Mouse (Mus musculus): ENCODE results near the gene Urm1. TPM values are rescaled to one million over a fixed set of nuclear protein-coding genes. Genes with fewer than 3 reads are reported as not detected.
A peak's percentile ranks its signal among the peaks of the same experiment; 100 is the strongest.
"Not testable (repeated sequence)": the region's sequence is repeated elsewhere in the genome, so short reads cannot be mapped to it uniquely, and the experiment has no call there.

The Urm1 gene
- polyA plus RNA-seq, 1 experiment from 2014 or later, result 21.5 TPM

- Histone ChIP-seq H3K9me3 (ENCODE audit: control insufficient read depth, low read length) (no peaks in the 10 kb centered on the region), H3K4me3 (ENCODE audit: low read depth, low read length) (no peak overlapping the region), H3K4me2 (no peak overlapping the region), H3K27ac (ENCODE audit: low read depth, low read length) (no peak overlapping the region), H3K36me3 (ENCODE audit: control insufficient read depth, insufficient read depth, low read length) (peaks cover 6% of the 10 kb centered on the region; the same call in 1 of the 2 replicates), H3K27me3 (ENCODE audit: control insufficient read depth, insufficient read depth, low read length) (no peaks in the 10 kb centered on the region), H3K4me1 (ENCODE audit: control insufficient read depth, insufficient read depth, low read length) (peaks cover 14% of the 10 kb centered on the region), H3K9ac (ENCODE audit: low read length) (no peak overlapping the region)
- WGBS, result 95% methylated on average over 10 of the region's 10 CpGs
- ATAC-seq (ENCODE audit: low FRiP score) (no peak), DNase-seq (ENCODE audit: low spot score, missing footprints) (no peak)
Observed at GRCm38 (mm10) chr2:29872581-29873295, 52.9 kb downstream of the Urm1 start.

- ATAC-seq (ENCODE audit: low FRiP score), result no peak
Observed at GRCm38 (mm10) chr2:29873801-29874200, 53.9 kb downstream of the Urm1 start.

GRCm38 (mm10) chr2:29878061-29878460, 58.2 kb downstream of the Urm1 start:
- H3K4me2 ChIP-seq, result no peak overlapping the region
- DNase-seq (ENCODE audit: low spot score, missing footprints), result no peak
- no peak overlapping the region for H3K4me3 ChIP-seq (ENCODE audit: low read depth, low read length)
- H3K9me3 ChIP-seq (ENCODE audit: control insufficient read depth, low read length), result no peaks in the 10 kb centered on the region
- H3K9ac ChIP-seq (ENCODE audit: low read length), result no peak overlapping the region
- peaks cover 9% of the 10 kb centered on the region for H3K36me3 ChIP-seq (ENCODE audit: control insufficient read depth, insufficient read depth, low read length)
- WGBS, result 60% methylated on average over 4 of the region's 4 CpGs
- ATAC-seq (ENCODE audit: low FRiP score), result no peak
- H3K27me3 ChIP-seq (ENCODE audit: control insufficient read depth, insufficient read depth, low read length), result no peaks in the 10 kb centered on the region
- no peaks in the 10 kb centered on the region for H3K4me1 ChIP-seq (ENCODE audit: control insufficient read depth, insufficient read depth, low read length)
- no peak overlapping the region for H3K27ac ChIP-seq (ENCODE audit: low read depth, low read length)

More at GRCm38 (mm10) chr2:29873801-29874200, 53.9 kb downstream of the Urm1 start:
- Histone ChIP-seq H3K9ac (ENCODE audit: low read length) (no peak overlapping the region), H3K27me3 (ENCODE audit: control insufficient read depth, insufficient read depth, low read length) (no peaks in the 10 kb centered on the region), H3K4me1 (ENCODE audit: control insufficient read depth, insufficient read depth, low read length) (peaks cover 14% of the 10 kb centered on the region), H3K27ac (ENCODE audit: low read depth, low read length) (no peak overlapping the region), H3K4me2 (no peak overlapping the region), H3K36me3 (ENCODE audit: control insufficient read depth, insufficient read depth, low read length) (peaks cover 6% of the 10 kb centered on the region; the same call in 1 of the 2 replicates), H3K4me3 (ENCODE audit: low read depth, low read length) (no peak overlapping the region), H3K9me3 (ENCODE audit: control insufficient read depth, low read length) (no peaks in the 10 kb centered on the region)
- 87% methylated on average over 4 of the region's 4 CpGs for WGBS
- peak; percentile 66 for DNase-seq (ENCODE audit: low spot score, missing footprints)

- WGBS, result 71% methylated on average over 8 of the region's 8 CpGs
- DNase-seq (ENCODE audit: low spot score, missing footprints) (no peak), ATAC-seq (ENCODE audit: low FRiP score) (no peak)
- H3K4me3 ChIP-seq (ENCODE audit: low read depth, low read length), result no peak overlapping the region
- H3K9ac ChIP-seq (ENCODE audit: low read length), result no peak overlapping the region
- peaks cover 8% of the 10 kb centered on the region for H3K36me3 ChIP-seq (ENCODE audit: control insufficient read depth, insufficient read depth, low read length)
- no peak overlapping the region for H3K4me2 ChIP-seq
- H3K9me3 ChIP-seq (ENCODE audit: control insufficient read depth, low read length), result no peaks in the 10 kb centered on the region
- H3K4me1 ChIP-seq (ENCODE audit: control insufficient read depth, insufficient read depth, low read length), result no peaks in the 10 kb centered on the region
- H3K27ac ChIP-seq (ENCODE audit: low read depth, low read length), result no peak overlapping the region
- no peaks in the 10 kb centered on the region for H3K27me3 ChIP-seq (ENCODE audit: control insufficient read depth, insufficient read depth, low read length)
Observed at GRCm38 (mm10) chr2:29879191-29879590, 59.3 kb downstream of the Urm1 start.

GRCm38 (mm10) chr2:29879964-29880830, 60.3 kb downstream of the Urm1 start:
- H3K27ac ChIP-seq (ENCODE audit: low read depth, low read length), result no peak overlapping the region
- H3K36me3 ChIP-seq (ENCODE audit: control insufficient read depth, insufficient read depth, low read length), result peaks cover 8% of the 10 kb centered on the region
- H3K4me2 ChIP-seq, result no peak overlapping the region
- DNase-seq (ENCODE audit: low spot score, missing footprints) (no peak), ATAC-seq (ENCODE audit: low FRiP score) (no peak)
- H3K9me3 ChIP-seq (ENCODE audit: control insufficient read depth, low read length), result no peaks in the 10 kb centered on the region
- H3K4me1 ChIP-seq (ENCODE audit: control insufficient read depth, insufficient read depth, low read length), result no peaks in the 10 kb centered on the region
- 83% methylated on average over 17 of the region's 17 CpGs for WGBS
- H3K27me3 ChIP-seq (ENCODE audit: control insufficient read depth, insufficient read depth, low read length), result no peaks in the 10 kb centered on the region
- no peak overlapping the region for H3K9ac ChIP-seq (ENCODE audit: low read length)
- H3K4me3 ChIP-seq (ENCODE audit: low read depth, low read length), result no peak overlapping the region

- not testable (repeated sequence) for ATAC-seq (ENCODE audit: low FRiP score); H3K27me3 ChIP-seq (ENCODE audit: control insufficient read depth, insufficient read depth, low read length); H3K9me3 ChIP-seq (ENCODE audit: control insufficient read depth, low read length); H3K27ac ChIP-seq (ENCODE audit: low read depth, low read length); H3K4me2 ChIP-seq; H3K4me3 ChIP-seq (ENCODE audit: low read depth, low read length); H3K36me3 ChIP-seq (ENCODE audit: control insufficient read depth, insufficient read depth, low read length); H3K9ac ChIP-seq (ENCODE audit: low read length)
- WGBS, result 86% methylated on average over 9 of the region's 9 CpGs
- H3K4me1 ChIP-seq (ENCODE audit: control insufficient read depth, insufficient read depth, low read length), result peaks cover 16% of the 10 kb centered on the region
- DNase-seq (ENCODE audit: low spot score, missing footprints), result peak; percentile 69
Observed at GRCm38 (mm10) chr2:29886659-29887292, 66.9 kb downstream of the Urm1 start.

GRCm38 (mm10) chr2:29889066-29889944, 69.4 kb downstream of the Urm1 start, which contains the start of gene Odf2:
Odf2 (plus strand) TSS chr2:29889221.
- peak within 1 kb of the TSS; percentile 92 for H3K4me2 ChIP-seq
- DNase-seq (ENCODE audit: low spot score, missing footprints), result peak; percentile 100
- H3K36me3 ChIP-seq (ENCODE audit: control insufficient read depth, insufficient read depth, low read length), result peaks cover 15% of the 10 kb centered on the region
- H3K27me3 ChIP-seq (ENCODE audit: control insufficient read depth, insufficient read depth, low read length), result no peaks in the 10 kb centered on the region
- H3K9ac ChIP-seq (ENCODE audit: low read length), result peak within 1 kb of the TSS; percentile 95
- peak within 1 kb of the TSS; percentile 98 for H3K4me3 ChIP-seq (ENCODE audit: low read depth, low read length)
- peaks cover 16% of the 10 kb centered on the region for H3K4me1 ChIP-seq (ENCODE audit: control insufficient read depth, insufficient read depth, low read length)
- ATAC-seq (ENCODE audit: low FRiP score), result peak; percentile 93
- H3K27ac ChIP-seq (ENCODE audit: low read depth, low read length), result peak within 1 kb of the TSS; percentile 87
- no peaks in the 10 kb centered on the region for H3K9me3 ChIP-seq (ENCODE audit: control insufficient read depth, low read length)
- WGBS, result 2% methylated on average over 70 of the region's 70 CpGs
